Comparison of ENCODE assay signal across 9 mouse cellular contexts in the genomic region with DNA sequence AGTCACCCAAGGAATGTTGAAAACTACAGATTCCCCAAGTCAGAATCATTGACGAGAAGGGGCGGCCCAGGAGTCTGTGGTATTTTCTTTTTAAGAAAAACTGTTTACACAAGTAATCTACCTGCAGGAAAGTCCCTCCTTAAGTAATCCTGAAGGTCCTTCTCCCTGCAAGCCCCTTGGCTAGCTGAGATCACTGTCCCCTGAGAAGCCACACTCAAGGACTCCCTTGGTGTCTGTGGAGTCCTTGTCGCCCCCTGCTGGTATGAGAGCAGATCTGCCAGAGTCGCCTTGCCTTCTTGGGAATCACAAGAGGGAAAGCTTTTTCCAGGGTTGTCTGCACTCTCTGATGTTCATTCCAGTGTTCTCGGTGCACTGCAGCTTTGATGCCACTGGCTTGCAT. TPM values are rescaled to one million over a fixed set of nuclear protein-coding genes. Genes with fewer than 3 reads are reported as not detected.
A peak's percentile ranks its signal among the peaks of the same experiment; 100 is the strongest.
DNase-seq lines count a peak whose midpoint lies in the region; ATAC-seq and TF ChIP-seq lines count a peak whose summit lies in the region.
"Had no signal": no experiment of that assay in that cellular context is flagged by ENCODE, and none has a peak within 500 bp of the region (broad histone marks: within the 10 kb centered on the region; RNA-seq: fewer than 3 reads in every experiment).

No protein-coding gene starts in this region.

- H3K9ac ChIP-seq in heart, embryonic 11.5 days (ENCODE audit: low read depth, low read length), result no peak overlapping the region
- H3K9ac ChIP-seq in stomach, postnatal 0 days (ENCODE audit: low read length), result no peak overlapping the region
- H3K9ac ChIP-seq: lung, embryonic 15.5 days had no signal

- 46% methylated on average over 5 of the region's 5 CpGs for WGBS in heart, embryonic 11.5 days (ENCODE audit: insufficient replicate concordance)
- WGBS in stomach, postnatal 0 days, result 36% methylated on average over 5 of the region's 5 CpGs

- intact Hi-C loops in left cerebral cortex, postnatal 36 days (cut with DNase I), result loop anchor here (1.0 kb wide), 1 partner anchor 121 kb away; no protein-coding TSS in a partner anchor

- H3K9me3 ChIP-seq in heart, embryonic 11.5 days (replicated peaks; ENCODE audit: control insufficient read depth, low read length), result no peaks in the 10 kb centered on the region
- H3K9me3 ChIP-seq in stomach, postnatal 0 days (ENCODE audit: control insufficient read depth, low read length), result no peaks in the 10 kb centered on the region
- H3K9me3 ChIP-seq: lung, embryonic 15.5 days had no signal

- TF ChIP-seq CTCF in stomach, postnatal 0 days (IDR thresholded peaks at IDR 0.05; ENCODE audit: low read depth), result peak; percentile 93

- no peaks in the 10 kb centered on the region for H3K36me3 ChIP-seq in heart, embryonic 11.5 days (ENCODE audit: control insufficient read depth, insufficient read depth, low read length)
- H3K36me3 ChIP-seq in stomach, postnatal 0 days (ENCODE audit: control insufficient read depth, insufficient read depth, low read length), result no peaks in the 10 kb centered on the region
- H3K36me3 ChIP-seq: lung, embryonic 15.5 days had no signal

- no peak overlapping the region for H3K27ac ChIP-seq in heart, embryonic 11.5 days (ENCODE audit: low read depth, low read length)
- H3K27ac ChIP-seq in stomach, postnatal 0 days (replicated peaks), result no peak overlapping the region
- H3K27ac ChIP-seq: lung, embryonic 15.5 days had no signal

- peak; percentile 75 to 87 for DNase-seq in heart, adult 18-20 months
- peak; percentile 83 for DNase-seq in adrenal gland, postnatal 14 days
- peak; percentile 57 for DNase-seq in kidney, adult 11 months
- peak; percentile 40 to 47 for DNase-seq in left cerebral cortex, postnatal 36 days (ENCODE audit: low spot score in 2 of 2)
- DNase-seq in naive thymus-derived CD4-positive, alpha-beta T cell, adult 2 months (ENCODE audit: low read depth), result peak; percentile 51
- DNase-seq in stomach, postnatal 0 days (ENCODE audit: low spot score), result peak; percentile 70

- no peak overlapping the region for H3K4me3 ChIP-seq in heart, embryonic 11.5 days (ENCODE audit: low read depth, low read length)
- no peak overlapping the region for H3K4me3 ChIP-seq in stomach, postnatal 0 days (ENCODE audit: low read depth, low read length)
- H3K4me3 ChIP-seq: lung, embryonic 15.5 days had no signal

- TF ChIP-seq EP300 in stomach, postnatal 0 days (optimal IDR thresholded peaks at IDR 0.05), result no peak

- no peak for ATAC-seq in heart, embryonic 11.5 days (replicated peaks; ENCODE audit: insufficient number of reproducible peaks, low FRiP score, low TSS enrichment)
- 0 out of 2 replicates have a peak, but pooled peaks have one; percentile 42 for ATAC-seq in erythroid progenitor cell, adult 5-6 weeks (replicated peaks; ENCODE audit: low FRiP score, poor library complexity, severe bottlenecking)
- ATAC-seq in stomach, postnatal 0 days (ENCODE audit: low FRiP score, low TSS enrichment), result 0 out of 2 replicates have a peak, but pooled peaks have one; percentile 14

- no peaks in the 10 kb centered on the region for H3K27me3 ChIP-seq in heart, embryonic 11.5 days (ENCODE audit: control insufficient read depth, insufficient read depth, low read length)
- H3K27me3 ChIP-seq in stomach, postnatal 0 days (ENCODE audit: control insufficient read depth, insufficient read depth, low read length), result no peaks in the 10 kb centered on the region
- H3K27me3 ChIP-seq: lung, embryonic 15.5 days had no signal

- H3K4me1 ChIP-seq in heart, embryonic 11.5 days (ENCODE audit: control insufficient read depth, insufficient read depth, low read length), result peaks cover 4% of the 10 kb centered on the region
- H3K4me1 ChIP-seq in stomach, postnatal 0 days (replicated peaks; ENCODE audit: control insufficient read depth, insufficient read depth), result 0 out of 2 replicates have a peak, but pooled peaks cover 3% of the 10 kb centered on the region

- H3K4me2 ChIP-seq in heart, embryonic 11.5 days, result no peak overlapping the region
- H3K4me2 ChIP-seq in stomach, postnatal 0 days (replicated peaks; ENCODE audit: low read depth), result no peak overlapping the region
- H3K4me2 ChIP-seq: lung, embryonic 15.5 days had no signal

RNA-seq across cellular contexts. Expression of a gene that starts 45.7 kb away (rescaled TPM):
- total RNA-seq in heart, adult 18-20 months (2021), result 1 to 10 TPM; 1.4 to 1.6 TPM
- polyA plus RNA-seq in heart, embryonic 11.5 days (2014; fragmentation: Nextera tagmentation; extraction: Ambion mirVana), result 372 and 388 TPM in 2 replicates
- total RNA-seq in adrenal gland, postnatal 14 days (2021), result 38.0 and 51.0 TPM in 2 replicates
- 179 and 182 TPM in 2 replicates for total RNA-seq in erythroid progenitor cell, adult 5-6 weeks (2015; ENCODE audit: low replicate concordance)
- total RNA-seq in erythroid progenitor cell, adult 5-6 weeks (2017; ENCODE audit: low replicate concordance), result 568 and 653 TPM in 2 replicates
- 1 to 10 TPM in 1 of 2 experiments, under 1 TPM in 1; 0.68 to 1.6 TPM for total RNA-seq in left cerebral cortex, postnatal 36 days (2021)
- 104 and 147 TPM in 2 replicates for polyA plus RNA-seq in stomach, postnatal 0 days (2015; fragmentation: Nextera tagmentation; extraction: Ambion mirVana)

Comparison
In these comparisons a context has a peak if more than half of its experiments do, and no peak if none do; other contexts are left out.
1. RNA of a gene that starts 45.7 kb away (total RNA-seq): 179 to 653 TPM in erythroid progenitor cell, adult 5-6 weeks and 38.0 to 51.0 TPM in adrenal gland, postnatal 14 days; 1.4 to 1.6 TPM in heart, adult 18-20 months and 0.68 to 1.6 TPM in left cerebral cortex, postnatal 36 days; every median in the first group is over 10 times any median in the second.
2. Peak in every context shown above with its lines, with median percentiles within 50 percentile points of each other: DNase-seq.